Mouse (Mus musculus) forebrain, embryonic 14.5 days (tissue): ENCODE measurements around the gene Tmem274. TPM values are rescaled to one million over a fixed set of nuclear protein-coding genes. Genes with fewer than 3 reads are reported as not detected.
"Not testable (repeated sequence)": the region's sequence is repeated elsewhere in the genome, so short reads cannot be mapped to it uniquely, and the experiment has no call there.

ENCODE experiments used
- ATAC-seq: fragments of 200-750 bp; cut with Nextera tagmentation; 2 replicates; pipeline ENCODE4 v1.8.0; 2017; ENCODE audit warnings: mild to moderate bottlenecking, moderate library complexity
- DNase-seq: peaks from one replicate; pipeline ENCODE4 v3.0.0-alpha.2; 2015; ENCODE audit warnings: low spot score
- H3K27ac ChIP-seq: fragments of 300-500 bp; sonication (generic); 2 replicates; pipeline ENCODE4 v1.5.1; 2014; ENCODE audit warnings: low read depth, mild to moderate bottlenecking, control low read depth, low read length, moderate library complexity
- H3K27me3 ChIP-seq: fragments of 300-500 bp; sonication (generic); replicated peaks from 2 replicates; pipeline ENCODE4 v1.6.1; 2014; ENCODE audit warnings: low read length, control low read depth, mixed read lengths; ENCODE audit not compliant: control insufficient read depth, insufficient read depth
- H3K36me3 ChIP-seq: fragments of 300-500 bp; sonication (generic); 2 replicates; pipeline ENCODE4 v1.6.1; 2014; ENCODE audit warnings: low read length, control low read depth; ENCODE audit not compliant: control insufficient read depth, insufficient read depth
- H3K4me1 ChIP-seq: fragments of 300-500 bp; sonication (generic); 2 replicates; pipeline ENCODE4 v1.6.1; 2014; ENCODE audit warnings: antibody characterized with exemption, low read length, control low read depth; ENCODE audit not compliant: control insufficient read depth, insufficient read depth
- H3K4me2 ChIP-seq: fragments of 300-500 bp; sonication (generic); 2 replicates; pipeline ENCODE4 v1.6.1; 2014; ENCODE audit warnings: mild to moderate bottlenecking, control low read depth, low read length
- H3K4me3 ChIP-seq: fragments of 300-500 bp; sonication (generic); 2 replicates; pipeline ENCODE4 v1.5.1; 2014; ENCODE audit warnings: low read depth, low read length, control low read depth
- H3K9ac ChIP-seq: fragments of 300-500 bp; sonication (generic); 2 replicates; pipeline ENCODE4 v1.6.1; 2014; ENCODE audit warnings: mild to moderate bottlenecking, low read length, control low read depth, moderate library complexity
- H3K9me3 ChIP-seq: fragments of 300-500 bp; sonication (generic); replicated peaks from 2 replicates; pipeline ENCODE4 v1.6.1; 2016; ENCODE audit warnings: low read length, control low read depth, mixed read lengths; ENCODE audit not compliant: control insufficient read depth
- WGBS: fragments of 180-500 bp; shearing (Covaris S2); extraction: QIAGEN DNeasy Blood & Tissue Kit; methylation state at CpG from one replicate; pipeline ENCODE4 v1.1.7; 2014; 5-methylcytosine and 5-hydroxymethylcytosine counted together
- polyA plus RNA-seq: library from polyadenylated mRNA; unstranded; fragments of >200 nt; fragmentation: Nextera tagmentation; extraction: Ambion mirVana; gene quantifications from 2 replicates; pipeline ENCODE4 v1.2.1, GENCODE M21; 2014

Tmem274 gene
- polyA plus RNA-seq, 1 experiment from 2014 or later: not detected

- no peak overlapping the region for H3K9ac ChIP-seq
- no peaks in the 10 kb centered on the region for H3K9me3 ChIP-seq
- no peak overlapping the region for H3K27ac ChIP-seq
- no peak overlapping the region for H3K4me2 ChIP-seq
- peaks cover 6% of the 10 kb centered on the region for H3K4me1 ChIP-seq
- DNase-seq (no peak), ATAC-seq (no peak)
- H3K27me3 ChIP-seq: no peaks in the 10 kb centered on the region
- H3K36me3 ChIP-seq: no peaks in the 10 kb centered on the region
- no peak overlapping the region for H3K4me3 ChIP-seq
- 84% methylated on average over 3 of the region's 3 CpGs for WGBS
Measured at GRCm38 (mm10) chr4:149450636-149451035, 26.5 kb upstream of the Tmem274 start.

- Histone ChIP-seq H3K27ac (no peak overlapping the region), H3K9me3 (no peaks in the 10 kb centered on the region), H3K36me3 (no peaks in the 10 kb centered on the region), H3K9ac (no peak overlapping the region), H3K4me2 (no peak overlapping the region), H3K4me1 (no peaks in the 10 kb centered on the region), H3K4me3 (no peak overlapping the region), H3K27me3 (no peaks in the 10 kb centered on the region)
- ATAC-seq: no peak
- DNase-seq: no peak
- WGBS: 84% methylated on average over 4 of the region's 4 CpGs
Measured at GRCm38 (mm10) chr4:149453656-149454055, 23.5 kb upstream of the Tmem274 start.

DNA sequence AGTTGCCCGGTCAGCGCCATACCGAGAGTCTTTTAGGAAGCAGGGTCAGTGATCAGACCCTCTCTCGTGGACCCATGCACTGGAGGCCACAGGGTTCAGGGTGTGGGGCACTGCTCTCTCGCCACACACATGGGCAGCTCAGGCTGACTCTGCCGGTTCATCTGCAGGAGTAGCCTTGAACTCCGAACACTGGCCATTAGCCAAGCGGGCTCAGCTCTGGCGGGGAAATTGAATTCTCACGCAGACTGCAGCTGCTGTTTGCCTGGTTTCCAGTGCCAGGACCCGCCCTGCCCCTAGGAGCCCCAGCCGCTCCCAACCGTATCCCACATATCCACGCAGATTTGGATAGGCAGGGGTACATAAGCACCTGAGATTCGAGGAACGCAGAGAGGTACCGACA, 22.9 kb upstream of the Tmem274 start:
- WGBS: 84% methylated on average over 17 of the region's 17 CpGs
- H3K9ac ChIP-seq: no peak overlapping the region
- no peak overlapping the region for H3K4me2 ChIP-seq
- no peaks in the 10 kb centered on the region for H3K4me1 ChIP-seq
- H3K36me3 ChIP-seq: no peaks in the 10 kb centered on the region
- no peaks in the 10 kb centered on the region for H3K27me3 ChIP-seq
- DNase-seq (no peak), ATAC-seq (no peak)
- no peak overlapping the region for H3K27ac ChIP-seq
- H3K9me3 ChIP-seq: no peaks in the 10 kb centered on the region
- H3K4me3 ChIP-seq: no peak overlapping the region

DNA sequence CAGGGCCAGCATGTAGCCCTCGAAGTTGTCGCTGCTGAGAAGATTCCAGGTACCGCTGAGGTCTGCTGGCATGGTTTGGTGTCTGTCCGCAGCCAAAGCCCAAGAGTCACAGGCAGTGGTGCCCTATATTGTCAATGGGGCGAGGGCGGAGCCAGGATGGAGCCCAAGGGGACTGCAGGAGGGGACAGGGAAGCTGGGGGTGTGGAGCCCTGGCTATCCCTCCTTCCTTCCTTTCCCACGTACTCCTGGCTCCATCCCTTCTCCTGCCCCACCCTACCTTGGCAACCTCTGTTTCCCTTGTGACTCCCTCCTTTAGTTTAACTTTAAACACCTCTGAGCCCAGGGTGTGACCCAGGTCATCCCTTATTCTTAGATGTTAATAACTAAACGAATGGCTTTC, 22.3 kb upstream of the Tmem274 start, which contains the start of gene Rbp7:
TSS of gene Rbp7 (minus strand) at position 100 of the 400 bp plus-strand sequence.
- H3K36me3 ChIP-seq: no peaks in the 10 kb centered on the region
- ATAC-seq (no peak), DNase-seq (no peak)
- H3K27ac ChIP-seq: no peak within 1 kb of the TSS
- H3K27me3 ChIP-seq: no peaks in the 10 kb centered on the region
- no peak within 1 kb of the TSS for H3K4me3 ChIP-seq
- no peak within 1 kb of the TSS for H3K9ac ChIP-seq
- H3K4me1 ChIP-seq: no peaks in the 10 kb centered on the region
- 56% methylated on average over 8 of the region's 8 CpGs for WGBS
- no peak within 1 kb of the TSS for H3K4me2 ChIP-seq
- no peaks in the 10 kb centered on the region for H3K9me3 ChIP-seq

- not testable (repeated sequence) for DNase-seq, H3K4me3 ChIP-seq, ATAC-seq, H3K36me3 ChIP-seq, H3K4me1 ChIP-seq, H3K4me2 ChIP-seq, H3K9me3 ChIP-seq, H3K27ac ChIP-seq, H3K9ac ChIP-seq, H3K27me3 ChIP-seq
- 92% methylated on average over 27 of the region's 27 CpGs for WGBS
Measured at GRCm38 (mm10) chr4:149457163-149457562, 20.0 kb upstream of the Tmem274 start.

DNA sequence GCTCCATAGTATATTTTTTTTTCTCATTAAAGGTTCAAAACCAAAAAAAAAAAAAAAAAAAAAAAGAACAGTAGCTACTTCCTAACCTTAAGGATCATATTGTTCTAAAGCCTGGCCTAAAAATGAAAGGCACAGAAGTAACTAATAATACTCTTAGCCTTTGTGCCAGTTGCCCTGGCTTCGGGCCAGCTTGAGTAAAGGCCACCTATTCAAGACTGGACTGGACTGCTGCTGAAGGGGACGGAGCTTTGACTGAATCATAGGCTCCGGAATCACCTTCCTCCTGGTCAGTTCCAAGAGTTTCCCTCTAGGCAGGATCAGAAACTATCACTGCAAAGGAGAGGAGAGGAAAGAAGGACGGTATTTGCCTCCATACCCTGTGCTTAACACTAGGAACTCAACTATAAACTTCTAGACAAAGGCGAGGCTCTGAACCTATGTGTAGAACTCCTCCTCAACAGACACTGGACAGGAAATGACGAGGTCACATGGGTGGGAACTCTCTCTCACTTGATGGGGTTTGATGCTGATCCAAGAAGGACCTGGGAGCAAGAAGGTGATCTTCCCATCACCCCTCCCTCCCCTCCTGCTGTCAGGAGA, 19.2 kb upstream of the Tmem274 start:
- ATAC-seq: no peak
- H3K27me3 ChIP-seq: no peaks in the 10 kb centered on the region
- H3K4me1 ChIP-seq: no peaks in the 10 kb centered on the region
- WGBS: 77% methylated on average over 6 of the region's 6 CpGs
- no peaks in the 10 kb centered on the region for H3K9me3 ChIP-seq
- DNase-seq: no peak
- H3K4me2 ChIP-seq: no peak overlapping the region
- no peak overlapping the region for H3K9ac ChIP-seq
- no peaks in the 10 kb centered on the region for H3K36me3 ChIP-seq
- no peak overlapping the region for H3K27ac ChIP-seq
- no peak overlapping the region for H3K4me3 ChIP-seq

GRCm38 (mm10) chr4:149458526-149458925, 18.7 kb upstream of the Tmem274 start:
- Histone ChIP-seq H3K27ac (no peak overlapping the region), H3K9ac (no peak overlapping the region), H3K4me2 (no peak overlapping the region), H3K4me3 (no peak overlapping the region), H3K36me3 (no peaks in the 10 kb centered on the region), H3K4me1 (no peaks in the 10 kb centered on the region), H3K27me3 (no peaks in the 10 kb centered on the region), H3K9me3 (no peaks in the 10 kb centered on the region)
- DNase-seq: no peak
- ATAC-seq: no peak
- 62% methylated on average over 5 of the region's 5 CpGs for WGBS

- Histone ChIP-seq H3K4me2 (no peak overlapping the region), H3K27ac (no peak overlapping the region), H3K4me1 (no peaks in the 10 kb centered on the region), H3K9ac (no peak overlapping the region), H3K27me3 (no peaks in the 10 kb centered on the region), H3K36me3 (no peaks in the 10 kb centered on the region), H3K9me3 (no peaks in the 10 kb centered on the region), H3K4me3 (no peak overlapping the region)
- ATAC-seq (no peak), DNase-seq (no peak)
- WGBS: 94% methylated on average over 1 of the region's 1 CpGs
Measured at GRCm38 (mm10) chr4:149459425-149459824, 17.8 kb upstream of the Tmem274 start.

DNA sequence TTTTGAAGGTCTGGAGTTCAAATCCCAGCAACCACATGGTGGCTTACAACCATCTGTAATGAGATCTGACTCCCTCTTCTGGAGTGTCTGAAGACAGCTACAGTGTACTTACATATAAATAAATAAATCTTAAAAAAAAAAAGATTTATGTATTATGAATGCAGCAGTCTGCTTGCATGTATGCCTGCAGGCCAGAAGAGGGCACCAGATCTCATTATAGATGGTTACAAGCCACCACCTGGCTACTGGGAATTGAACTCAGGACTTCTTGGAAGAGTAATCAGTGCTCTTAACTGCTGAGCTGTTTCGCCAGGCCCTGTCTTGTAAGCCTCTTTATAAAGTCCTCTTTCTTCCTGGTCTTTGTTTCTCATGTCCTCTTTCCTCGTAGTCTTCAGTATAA, 16.7 kb upstream of the Tmem274 start:
- not testable (repeated sequence) for DNase-seq, ATAC-seq, H3K4me2 ChIP-seq, H3K4me3 ChIP-seq, H3K36me3 ChIP-seq, H3K27me3 ChIP-seq, H3K9ac ChIP-seq, H3K9me3 ChIP-seq, H3K27ac ChIP-seq, H3K4me1 ChIP-seq
- WGBS: 91% methylated on average over 2 of the region's 2 CpGs
